Mouse (Mus musculus): ENCODE data around the gene Kif5a. TPM values are rescaled to one million over a fixed set of nuclear protein-coding genes. Genes with fewer than 3 reads are reported as not detected.
A peak's percentile ranks its signal among the peaks of the same experiment; 100 is the strongest.

Gene Kif5a
- polyA plus RNA-seq, 2 experiments: 2.8 to 9.7 TPM

DNA sequence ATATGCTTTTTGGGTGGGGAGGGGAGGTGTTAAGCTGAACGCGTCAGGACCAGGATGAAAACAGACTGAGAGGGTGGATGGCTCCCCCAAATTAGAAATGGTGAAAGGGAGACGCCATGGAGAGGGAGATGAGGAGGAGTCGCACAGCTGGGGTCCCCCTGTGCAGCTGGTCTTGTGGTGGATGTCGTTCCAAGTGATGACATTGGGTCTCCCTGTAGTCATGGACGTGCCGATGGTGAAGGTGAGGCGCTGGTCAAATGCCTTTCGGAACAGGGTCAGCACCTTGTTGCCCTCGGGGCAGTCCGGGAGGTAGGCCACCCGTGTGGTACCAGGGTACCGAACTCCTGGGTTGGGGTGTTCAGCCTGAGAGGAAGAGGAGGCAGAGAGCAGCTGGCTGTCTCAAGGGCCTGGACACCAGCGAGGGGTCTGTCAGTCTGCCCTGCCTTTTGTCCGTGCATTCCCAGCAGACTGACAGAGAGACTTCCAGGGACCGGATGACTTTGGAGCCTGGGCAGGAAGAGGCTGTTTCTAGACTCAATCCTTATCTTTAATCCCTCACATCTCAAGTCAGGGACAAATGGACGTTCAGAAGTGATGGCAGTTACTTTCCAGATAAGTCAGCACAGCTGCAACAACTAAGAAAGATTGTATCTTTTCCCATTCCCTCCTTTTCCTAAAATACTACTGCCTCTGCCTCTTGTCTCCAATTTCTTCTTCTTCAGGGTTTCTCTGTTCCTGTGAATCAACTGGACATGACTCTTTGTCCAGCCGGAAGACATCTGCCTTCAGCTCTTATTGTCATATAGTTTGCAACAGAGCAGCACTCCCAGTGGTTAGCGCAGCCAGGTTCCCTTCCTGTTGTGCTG is 71.7 kb downstream of the Kif5a start:
- H3K4me1 ChIP-seq (ENCODE audit: control insufficient read depth, insufficient read depth, low read length): peaks cover 30% of the 10 kb centered on the region
- H3K9me3 ChIP-seq (ENCODE audit: control insufficient read depth, low read length): no peaks in the 10 kb centered on the region
- no peak overlapping the region for H3K9ac ChIP-seq (ENCODE audit: low read depth, low read length, severe bottlenecking)
- no peak for TF ChIP-seq POLR2A (IDR thresholded peaks at IDR 0.05; ENCODE audit: borderline replicate concordance, extremely low read depth, insufficient read depth, insufficient read length)
- no peak overlapping the region for H3K27ac ChIP-seq (replicated peaks; ENCODE audit: low read depth, low read length)
- DNase-seq (ENCODE audit: low spot score) (no peak), ATAC-seq (ENCODE audit: low FRiP score, low read depth) (no peak)
- H3K4me2 ChIP-seq (replicated peaks; ENCODE audit: low read depth, low read length, severe bottlenecking): no peak overlapping the region
- no peaks in the 10 kb centered on the region for H3K27me3 ChIP-seq (ENCODE audit: control insufficient read depth, insufficient read depth, low read length)
- no peak overlapping the region for H3K4me3 ChIP-seq (replicated peaks; ENCODE audit: low read length)
- WGBS: 82% methylated on average over 19 of the region's 19 CpGs
- peaks cover 35% of the 10 kb centered on the region for H3K36me3 ChIP-seq (ENCODE audit: control insufficient read depth, insufficient read depth, low read length)

DNA sequence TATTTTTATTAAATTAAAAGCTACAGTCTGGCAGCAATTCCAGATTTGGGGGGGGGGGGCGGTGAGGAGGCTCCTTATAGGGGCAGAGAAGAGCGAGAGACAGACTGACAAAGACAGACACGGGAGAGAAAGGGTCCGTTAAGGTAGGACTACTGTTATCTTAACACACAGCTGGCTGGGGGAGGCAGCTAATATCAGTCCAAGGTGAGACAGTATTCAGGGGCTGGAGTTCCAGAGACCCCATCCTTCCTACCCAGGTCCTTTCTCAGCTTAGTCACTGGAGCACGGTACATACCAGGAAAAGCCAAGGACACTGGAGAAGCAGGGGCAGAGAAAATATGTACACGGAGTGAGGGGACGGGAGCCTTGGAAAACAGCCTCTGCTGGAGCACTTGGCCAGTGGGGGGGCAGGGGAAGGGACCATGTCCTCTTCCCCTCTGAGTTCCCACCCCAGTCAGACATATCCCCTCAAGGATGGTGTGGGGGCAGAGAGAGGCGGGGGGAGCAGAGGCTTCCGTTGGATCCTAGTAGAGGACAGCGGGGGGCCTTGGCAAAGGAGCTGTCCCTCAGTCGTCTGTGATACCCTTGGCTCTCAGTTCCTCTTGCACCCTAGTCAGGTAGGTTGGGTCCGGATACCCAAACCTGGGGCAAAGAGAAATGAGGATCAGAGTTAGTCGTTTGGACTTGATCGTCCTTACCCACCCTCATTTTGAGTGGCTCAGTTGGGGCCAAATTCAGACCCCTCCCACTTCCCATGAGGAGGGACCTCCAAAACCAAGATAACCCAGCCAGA is 72.6 kb downstream of the Kif5a start:
- peaks cover 29% of the 10 kb centered on the region for H3K4me1 ChIP-seq (ENCODE audit: control insufficient read depth, insufficient read depth, low read length)
- TF ChIP-seq POLR2A (IDR thresholded peaks at IDR 0.05; ENCODE audit: borderline replicate concordance, extremely low read depth, insufficient read depth, insufficient read length): no peak
- H3K27ac ChIP-seq (replicated peaks; ENCODE audit: low read depth, low read length): peak overlapping the region; percentile 92
- no peaks in the 10 kb centered on the region for H3K9me3 ChIP-seq (ENCODE audit: control insufficient read depth, low read length)
- DNase-seq (ENCODE audit: low spot score) (no peak), ATAC-seq (ENCODE audit: low FRiP score, low read depth) (no peak)
- peaks cover 43% of the 10 kb centered on the region for H3K36me3 ChIP-seq (ENCODE audit: control insufficient read depth, insufficient read depth, low read length)
- 48% methylated on average over 13 of the region's 14 CpGs for WGBS
- no peaks in the 10 kb centered on the region for H3K27me3 ChIP-seq (ENCODE audit: control insufficient read depth, insufficient read depth, low read length)
- H3K4me2 ChIP-seq (replicated peaks; ENCODE audit: low read depth, low read length, severe bottlenecking): peak overlapping the region; percentile 95
- peak overlapping the region; percentile 69; the same call in 1 of the 2 replicates for H3K9ac ChIP-seq (ENCODE audit: low read depth, low read length, severe bottlenecking)
- H3K4me3 ChIP-seq (replicated peaks; ENCODE audit: low read length): peak overlapping the region; percentile 82

DNA sequence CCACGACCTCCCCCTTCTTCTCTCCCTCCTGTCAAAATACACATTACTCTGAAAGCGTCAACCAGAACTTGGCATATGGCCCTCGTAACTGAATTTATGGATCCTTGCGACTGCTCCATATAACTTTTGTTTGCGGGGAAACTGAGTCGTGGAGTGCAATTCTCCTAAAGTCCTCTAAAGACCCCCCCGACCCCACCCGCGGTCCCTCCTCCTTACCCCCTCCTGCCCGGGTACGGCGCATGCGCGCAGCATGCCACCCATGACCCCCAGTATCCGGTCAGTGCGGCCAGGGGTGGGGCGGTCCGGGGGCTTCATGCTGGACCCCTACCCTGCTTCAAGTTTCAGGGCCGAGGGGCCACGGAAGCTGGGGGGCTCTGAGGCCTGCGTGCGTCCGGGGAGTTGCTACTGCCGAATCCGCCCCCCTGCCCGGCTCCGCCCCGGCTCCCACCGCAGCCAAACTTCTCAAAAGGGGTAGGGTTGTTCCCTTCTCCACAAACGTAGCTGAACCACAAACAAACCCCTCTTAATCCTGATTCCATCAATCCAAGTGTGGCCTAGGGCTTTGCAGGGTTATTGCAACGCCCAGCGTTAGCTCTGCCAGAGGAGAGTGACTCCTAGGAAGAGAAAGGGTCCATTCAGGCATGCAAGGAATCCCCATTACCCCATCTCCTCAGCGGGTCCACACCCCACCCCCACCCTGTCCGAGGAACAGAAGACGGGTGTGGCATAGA is 73.3 kb downstream of the Kif5a start, which contains the start of gene Arhgef25:
TSS of gene Arhgef25 (minus strand) at position 433 of the 731 bp plus-strand sequence.
- ATAC-seq (ENCODE audit: low FRiP score, low read depth) (peak; percentile 37), DNase-seq (ENCODE audit: low spot score) (peak; percentile 66)
- H3K4me1 ChIP-seq (ENCODE audit: control insufficient read depth, insufficient read depth, low read length): peaks cover 26% of the 10 kb centered on the region
- WGBS: 1% methylated on average over 35 of the region's 35 CpGs
- H3K36me3 ChIP-seq (ENCODE audit: control insufficient read depth, insufficient read depth, low read length): peaks cover 51% of the 10 kb centered on the region
- TF ChIP-seq POLR2A (IDR thresholded peaks at IDR 0.05; ENCODE audit: borderline replicate concordance, extremely low read depth, insufficient read depth, insufficient read length): no peak
- H3K9me3 ChIP-seq (ENCODE audit: control insufficient read depth, low read length): no peaks in the 10 kb centered on the region
- H3K4me3 ChIP-seq (replicated peaks; ENCODE audit: low read length): peak within 1 kb of the TSS; percentile 82
- peak within 1 kb of the TSS; percentile 92 for H3K27ac ChIP-seq (replicated peaks; ENCODE audit: low read depth, low read length)
- H3K4me2 ChIP-seq (replicated peaks; ENCODE audit: low read depth, low read length, severe bottlenecking): peak within 1 kb of the TSS; percentile 95
- H3K9ac ChIP-seq (ENCODE audit: low read depth, low read length, severe bottlenecking): peak within 1 kb of the TSS; percentile 69
- no peaks in the 10 kb centered on the region for H3K27me3 ChIP-seq (ENCODE audit: control insufficient read depth, insufficient read depth, low read length)

DNA sequence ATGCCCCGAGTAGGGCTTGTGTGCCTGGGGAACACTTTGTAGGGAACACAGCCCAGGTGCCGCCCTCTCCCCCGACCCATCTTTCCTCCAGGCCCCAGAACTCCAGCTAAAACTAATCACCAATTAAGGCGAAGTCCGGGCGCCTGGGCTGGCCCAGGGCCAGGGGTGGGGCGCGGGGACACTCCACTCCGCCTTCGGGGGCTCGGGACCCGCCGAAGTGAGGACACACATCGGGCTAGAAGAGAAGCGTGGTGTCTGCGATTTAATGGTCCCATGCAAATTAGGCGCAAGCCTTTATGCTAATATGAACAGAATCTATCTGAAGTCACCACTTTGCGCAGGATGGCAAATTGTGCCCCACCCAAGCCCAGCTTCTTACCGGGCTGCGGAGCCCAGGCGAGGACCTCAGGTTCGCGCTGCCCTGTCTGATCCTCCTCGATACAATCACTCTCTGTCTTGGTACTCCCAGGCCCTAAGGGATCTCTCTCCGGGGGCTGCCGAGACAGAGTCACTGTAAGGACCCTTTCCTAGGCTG is 74.0 kb downstream of the Kif5a start:
- DNase-seq (ENCODE audit: low spot score): no peak
- Histone ChIP-seq H3K4me3 (replicated peaks; ENCODE audit: low read length) (peak overlapping the region; percentile 82), H3K27me3 (ENCODE audit: control insufficient read depth, insufficient read depth, low read length) (no peaks in the 10 kb centered on the region), H3K36me3 (ENCODE audit: control insufficient read depth, insufficient read depth, low read length) (peaks cover 58% of the 10 kb centered on the region), H3K4me1 (ENCODE audit: control insufficient read depth, insufficient read depth, low read length) (peaks cover 23% of the 10 kb centered on the region), H3K9ac (ENCODE audit: low read depth, low read length, severe bottlenecking) (peak overlapping the region; percentile 69), H3K9me3 (ENCODE audit: control insufficient read depth, low read length) (no peaks in the 10 kb centered on the region), H3K4me2 (replicated peaks; ENCODE audit: low read depth, low read length, severe bottlenecking) (peak overlapping the region; percentile 95), H3K27ac (replicated peaks; ENCODE audit: low read depth, low read length) (peak overlapping the region; percentile 92)
- no peak for TF ChIP-seq POLR2A (IDR thresholded peaks at IDR 0.05; ENCODE audit: borderline replicate concordance, extremely low read depth, insufficient read depth, insufficient read length)
- WGBS: under 1% methylated on average over 26 of the region's 26 CpGs
- no peak; the same call in 1 of the 2 replicates for ATAC-seq (ENCODE audit: low FRiP score, low read depth)
